Mouse (Mus musculus) c-Kit-positive CD71-negative TER-119-negative erythroid progenitor cells, embryonic 14.5 days (primary cell): ENCODE data around the gene Ip6k1.
"Not testable (repeated sequence)": the region's sequence is repeated elsewhere in the genome, so short reads cannot be mapped to it uniquely, and the experiment has no call there.

Experiments used
- DNase-seq: peaks from one replicate; pipeline ENCODE4 v3.0.0-alpha.2; 2013; ENCODE audit warnings: low read depth

Gene Ip6k1

GRCm38 (mm10) chr9:107982681-107983346, 19.5 kb upstream of the Ip6k1 start, which contains the start of gene Gm20661:
Gene Gm20661, plus strand, starts transcription at chr9:107983058.
- DNase-seq: peak; percentile 81

- no peak for DNase-seq
These were observed 18.8 kb upstream of the Ip6k1 start for GRCm38 (mm10) chr9:107983421-107983890.

GRCm38 (mm10) chr9:107984052-107984753, 18.1 kb upstream of the Ip6k1 start:
- DNase-seq: no peak

- no peak for DNase-seq
These were observed 17.6 kb upstream of the Ip6k1 start for GRCm38 (mm10) chr9:107984754-107985055.

- DNase-seq: peak; percentile 84
These were observed 16.9 kb upstream of the Ip6k1 start, which contains the start of gene Inka1 for GRCm38 (mm10) chr9:107985131-107986119. Gene Inka1, minus strand, starts transcription at chr9:107985879.

- peak; percentile 81 for DNase-seq
These were observed 15.9 kb upstream of the Ip6k1 start for GRCm38 (mm10) chr9:107986376-107986775.

- DNase-seq: no peak
These were observed 14.4 kb upstream of the Ip6k1 start for GRCm38 (mm10) chr9:107987950-107988349.

GRCm38 (mm10) chr9:107992197-107992596, 10.1 kb upstream of the Ip6k1 start, which contains the start of gene Cdhr4:
Gene Cdhr4, plus strand, starts transcription at chr9:107992497.
- DNase-seq: no peak

- no peak for DNase-seq
These were observed 9.3 kb upstream of the Ip6k1 start for GRCm38 (mm10) chr9:107993013-107993412.

- DNase-seq: no peak
These were observed 7.8 kb upstream of the Ip6k1 start for GRCm38 (mm10) chr9:107994464-107994863.

GRCm38 (mm10) chr9:107995513-107995912, 6.8 kb upstream of the Ip6k1 start:
- no peak for DNase-seq

- no peak for DNase-seq
These were observed 6.3 kb upstream of the Ip6k1 start, which contains the start of gene Gm20662 for GRCm38 (mm10) chr9:107996049-107996448. Gene Gm20662, plus strand, starts transcription at chr9:107996349.

- no peak for DNase-seq
These were observed 653 bp downstream of the Ip6k1 start for GRCm38 (mm10) chr9:108002778-108003530.

- DNase-seq: no peak
These were observed 1.2 kb downstream of the Ip6k1 start for GRCm38 (mm10) chr9:108003531-108003890.

- no peak for DNase-seq
These were observed 5.7 kb downstream of the Ip6k1 start for GRCm38 (mm10) chr9:108008041-108008440.

GRCm38 (mm10) chr9:108010385-108010784, 8.1 kb downstream of the Ip6k1 start:
- DNase-seq: no peak

- not testable (repeated sequence) for DNase-seq
These were observed 11.3 kb downstream of the Ip6k1 start for GRCm38 (mm10) chr9:108013577-108013976.

- DNase-seq: no peak
These were observed 14.8 kb downstream of the Ip6k1 start for GRCm38 (mm10) chr9:108017127-108017526.

GRCm38 (mm10) chr9:108020741-108021140, 18.4 kb downstream of the Ip6k1 start:
- DNase-seq: no peak

GRCm38 (mm10) chr9:108023216-108023615, 20.9 kb downstream of the Ip6k1 start:
- DNase-seq: no peak

GRCm38 (mm10) chr9:108026584-108026983, 24.3 kb downstream of the Ip6k1 start:
- DNase-seq: no peak
